Mouse (Mus musculus): Measurements from ENCODE around the gene Zfhx3. TPM values are rescaled to one million over a fixed set of nuclear protein-coding genes. Genes with fewer than 3 reads are reported as not detected.
A peak's percentile ranks its signal among the peaks of the same experiment; 100 is the strongest.
"Not testable (repeated sequence)": the region's sequence is repeated elsewhere in the genome, so short reads cannot be mapped to it uniquely, and the experiment has no call there.

Gene Zfhx3
- total RNA-seq (2022): 1 to 10 TPM; 7.9 to 9.2 (median 8.0) TPM

GRCm38 (mm10) chr8:107941922-107942694 lies at the start of gene Zfhx3:
Gene Zfhx3, plus strand, starts transcription at chr8:107942644.
- DNase-seq (ENCODE audit: low spot score in 2 of 2): no peak

DNA sequence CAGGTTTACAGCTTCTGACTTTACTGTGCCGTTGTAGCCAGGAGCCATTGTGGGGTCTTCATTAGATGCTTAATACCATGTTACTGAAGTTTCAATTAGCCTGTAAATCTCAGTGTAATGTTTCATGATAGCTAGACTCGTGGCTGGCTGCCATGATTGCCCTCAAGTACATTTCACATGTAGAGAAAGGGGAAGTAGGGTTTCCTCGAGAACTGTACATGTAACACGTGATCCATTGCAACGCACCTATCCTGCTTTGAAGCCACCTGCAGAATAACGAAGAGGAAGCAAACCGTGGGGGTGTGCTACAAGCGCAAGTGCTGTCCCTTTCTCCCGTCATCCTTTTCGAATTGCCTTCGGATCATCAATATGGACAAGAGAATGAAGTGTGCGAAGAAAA lies 23.5 kb upstream of the Zfhx3 start:
- no peak for DNase-seq (ENCODE audit: low spot score in 2 of 2)

DNA sequence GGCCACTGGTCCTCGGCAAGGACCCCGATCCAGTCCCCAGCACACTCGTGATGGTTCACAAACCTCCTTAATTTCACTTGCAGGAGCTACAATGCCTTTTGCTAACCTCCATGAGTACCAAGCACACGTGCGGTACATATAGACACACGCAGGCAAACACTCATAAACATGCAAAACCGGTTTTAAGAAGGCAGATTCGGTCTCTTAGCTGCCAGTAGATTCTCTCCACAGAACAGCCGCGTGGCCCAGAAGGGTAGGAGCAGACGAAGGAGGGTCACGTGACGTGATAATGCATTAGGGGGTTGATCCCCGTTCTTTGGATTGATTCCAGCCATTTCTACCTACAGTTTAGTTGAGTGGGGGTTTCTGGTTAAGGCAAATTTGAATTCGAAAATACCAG lies 16.3 kb upstream of the Zfhx3 start:
- DNase-seq (ENCODE audit: low spot score in 2 of 2): no peak

DNA sequence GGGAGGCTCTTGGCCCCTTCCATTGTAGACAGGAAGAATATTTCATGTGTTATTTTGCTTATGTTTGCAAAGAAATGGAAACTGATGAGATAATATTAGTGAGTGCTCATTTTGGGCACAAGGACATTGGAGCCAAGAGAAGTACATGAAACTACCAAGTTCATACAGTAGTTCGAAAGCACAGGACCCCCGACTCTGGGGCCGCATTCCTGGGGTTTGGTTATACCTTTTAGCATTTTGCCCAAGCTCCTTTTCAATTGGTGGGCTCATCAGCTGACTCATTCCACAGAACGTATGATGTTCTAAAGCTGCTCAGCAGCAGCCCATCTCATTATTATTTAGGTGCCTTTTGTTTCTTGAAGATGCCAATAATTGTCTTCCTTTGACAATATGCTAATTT lies 5.7 kb upstream of the Zfhx3 start:
- no peak for DNase-seq (ENCODE audit: low spot score in 2 of 2)

- DNase-seq (ENCODE audit: low spot score in 2 of 2): not testable (repeated sequence)
Observed at GRCm38 (mm10) chr8:107938231-107938630, 4.2 kb upstream of the Zfhx3 start.

DNA sequence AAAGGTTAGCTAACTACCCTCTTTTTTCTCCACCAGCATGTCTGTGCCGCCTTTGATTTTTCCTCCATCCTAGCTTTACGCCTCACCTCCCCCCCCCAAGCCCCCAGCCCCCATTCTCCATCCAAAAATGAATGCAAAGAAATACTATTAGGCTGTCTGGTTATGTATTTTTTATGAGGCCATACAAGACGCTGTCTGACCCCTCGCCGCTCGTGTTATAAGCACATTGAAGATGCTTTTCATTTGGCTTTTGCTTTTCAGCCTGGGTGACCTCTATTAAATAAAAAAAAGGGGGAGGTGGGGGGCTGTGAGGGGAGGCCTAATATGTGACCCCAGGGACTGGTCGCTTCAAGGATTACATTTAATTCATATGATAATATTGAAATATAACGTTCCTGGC lies 2.3 kb upstream of the Zfhx3 start:
- DNase-seq (ENCODE audit: low spot score in 2 of 2): no peak

DNA sequence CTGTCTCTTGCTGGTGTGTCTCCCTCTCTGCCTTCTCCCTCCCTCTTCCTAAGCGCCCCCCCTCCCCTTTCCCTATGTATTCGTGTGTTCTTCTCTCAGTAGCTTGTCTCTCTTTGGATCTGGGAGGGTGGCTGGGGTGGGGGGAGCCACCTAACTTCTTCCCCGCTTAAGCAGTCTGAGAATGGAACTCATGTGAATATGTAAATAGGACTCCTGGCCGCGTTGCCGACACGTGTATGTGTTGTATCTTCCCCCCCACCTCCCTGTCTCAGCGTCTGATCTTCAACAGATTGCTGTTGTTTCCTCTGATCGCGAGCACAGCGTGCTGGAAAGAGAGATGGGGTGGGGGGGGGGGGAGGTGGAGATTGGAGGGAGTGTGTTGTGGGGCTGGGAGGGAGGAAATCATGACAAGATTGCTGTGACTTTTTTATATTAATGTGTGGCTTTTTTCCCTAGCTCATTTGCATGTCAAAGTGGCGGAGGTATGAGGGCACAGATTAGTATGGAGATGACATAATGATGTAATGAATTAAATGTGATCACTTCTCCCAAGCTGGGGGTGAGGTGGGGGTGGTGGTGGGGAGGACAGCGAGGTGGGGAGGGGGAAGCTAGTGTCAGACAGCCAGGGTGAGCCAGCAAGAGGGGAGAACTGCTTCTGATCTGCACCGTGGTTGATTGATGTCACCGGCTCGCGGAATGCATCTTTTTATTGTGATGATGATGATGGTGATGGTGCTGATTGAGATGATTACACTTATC lies 487 bp downstream of the Zfhx3 start:
- DNase-seq (ENCODE audit: low spot score in 2 of 2): no peak

DNA sequence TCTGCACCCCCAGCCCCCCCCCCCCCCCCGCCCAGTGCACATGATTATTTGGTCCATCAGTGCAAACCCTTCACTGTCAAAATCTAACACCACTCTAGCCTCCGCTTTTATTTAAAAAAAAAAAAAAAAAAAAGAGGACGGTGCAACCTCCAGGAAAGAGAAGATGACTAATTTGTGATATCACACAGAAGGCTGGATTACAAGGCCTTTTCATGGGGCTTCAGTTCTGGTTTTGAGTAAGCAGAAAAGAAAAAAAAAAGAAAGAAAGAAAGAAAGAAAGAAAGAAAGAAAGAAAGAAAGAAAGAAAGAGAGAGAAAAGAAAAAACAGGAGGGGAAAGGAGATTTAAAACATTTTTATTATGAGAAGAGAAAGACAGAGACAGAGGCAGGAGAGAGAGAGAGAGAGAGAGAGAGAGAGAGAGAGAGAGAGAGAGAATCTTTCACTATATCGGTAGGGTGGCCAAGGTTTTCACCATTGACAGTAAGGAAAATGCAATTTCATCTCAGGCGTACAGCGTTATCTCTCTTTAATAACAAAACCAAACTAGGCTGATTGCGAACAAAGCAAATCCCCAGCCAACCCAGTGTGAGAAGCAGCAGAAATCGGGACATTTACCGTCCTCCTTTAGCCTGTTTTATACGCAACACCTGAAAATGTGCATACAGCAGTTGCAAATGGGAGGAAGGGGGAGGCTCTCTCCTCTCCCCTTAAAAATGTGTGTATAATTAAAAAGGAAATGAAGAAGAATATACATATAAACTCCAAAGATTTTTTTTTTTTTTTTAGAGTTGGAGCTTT lies 1.3 kb downstream of the Zfhx3 start:
- DNase-seq (ENCODE audit: low spot score in 2 of 2): no peak

DNA sequence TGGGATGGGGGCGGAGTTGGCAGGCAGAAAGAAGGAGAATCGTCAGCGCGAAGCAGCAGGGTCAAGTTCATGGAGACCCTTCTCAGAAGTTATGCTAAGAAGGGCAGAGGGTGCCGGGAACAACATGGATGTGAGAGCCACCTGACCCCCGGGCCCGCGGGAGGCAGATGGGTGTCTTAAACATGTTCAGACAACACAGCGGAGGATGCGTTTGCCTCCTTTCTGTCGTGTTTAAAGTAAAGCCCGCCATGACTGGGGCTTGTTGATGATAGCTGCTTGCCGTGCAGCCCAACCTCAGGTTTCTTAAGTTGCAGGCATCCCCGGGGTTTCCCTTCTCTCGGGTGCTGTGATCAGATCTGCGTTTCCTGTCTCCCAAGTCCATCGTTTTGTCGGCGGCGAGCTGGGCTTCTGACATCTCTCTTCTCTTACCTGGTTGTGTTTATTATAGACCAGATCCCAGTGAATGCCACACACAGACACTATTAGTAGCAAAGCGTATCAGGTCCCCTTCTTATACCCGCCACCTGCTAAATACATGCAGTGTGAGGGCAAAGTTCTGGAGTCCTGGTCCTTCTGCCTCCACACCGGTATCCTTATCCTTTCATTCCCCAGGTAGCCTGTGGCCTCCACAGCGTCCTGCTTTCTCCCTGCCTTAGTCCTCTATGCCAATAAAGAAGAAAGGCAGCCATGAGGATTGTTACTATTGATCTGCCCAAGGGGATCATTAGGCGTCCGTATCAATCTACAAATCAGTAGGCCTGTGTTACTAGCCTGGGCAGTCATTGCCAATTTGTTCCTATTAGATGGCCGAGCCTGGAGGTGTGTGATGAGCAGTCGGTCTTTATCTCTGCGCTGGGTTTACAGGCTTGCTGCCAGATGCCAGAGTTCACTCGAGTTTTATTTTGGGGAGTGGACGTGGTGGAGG lies 2.5 kb downstream of the Zfhx3 start:
- DNase-seq (ENCODE audit: low spot score in 2 of 2): no peak

- DNase-seq (ENCODE audit: low spot score in 2 of 2): no peak
Observed at GRCm38 (mm10) chr8:107946888-107947287, 4.4 kb downstream of the Zfhx3 start.

DNA sequence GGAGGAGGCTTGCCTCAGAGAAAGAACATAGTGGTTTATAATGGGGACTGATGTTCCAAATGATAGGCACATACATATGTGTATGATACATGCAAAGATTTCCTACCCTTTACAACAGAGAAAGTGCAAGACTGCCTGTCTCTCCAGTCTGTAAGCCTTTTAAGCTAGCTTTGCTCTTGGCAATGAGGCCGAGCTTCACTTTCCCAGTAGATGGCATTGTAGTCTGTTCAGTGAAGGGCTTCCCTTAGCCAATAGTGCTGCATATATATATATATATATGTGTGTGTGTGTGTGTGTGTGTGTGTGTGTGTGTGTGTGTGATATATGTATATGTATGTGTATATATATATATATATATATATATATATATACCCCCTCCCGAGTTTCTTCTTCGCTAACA lies 13.4 kb downstream of the Zfhx3 start:
- no peak for DNase-seq (ENCODE audit: low spot score in 2 of 2)

DNA sequence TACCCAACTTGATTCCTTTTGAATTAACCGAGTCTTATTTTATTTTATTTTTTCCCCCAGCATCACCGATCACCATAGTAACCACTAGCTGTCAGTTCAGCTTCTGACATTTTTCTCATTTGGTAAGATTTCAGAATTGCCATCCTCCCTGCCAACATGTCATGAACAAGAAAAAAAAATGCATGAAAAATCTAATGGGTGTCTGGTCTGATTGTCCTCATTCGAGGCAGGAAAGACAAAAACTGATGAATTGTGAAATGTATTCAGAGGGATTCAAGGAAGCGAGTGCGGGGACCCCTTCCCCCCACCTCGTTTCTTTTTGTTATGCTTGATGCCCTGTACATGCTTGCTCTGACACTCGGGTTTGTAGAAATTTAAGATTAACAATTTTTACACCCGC lies 15.1 kb downstream of the Zfhx3 start:
- DNase-seq (ENCODE audit: low spot score in 2 of 2): no peak

DNA sequence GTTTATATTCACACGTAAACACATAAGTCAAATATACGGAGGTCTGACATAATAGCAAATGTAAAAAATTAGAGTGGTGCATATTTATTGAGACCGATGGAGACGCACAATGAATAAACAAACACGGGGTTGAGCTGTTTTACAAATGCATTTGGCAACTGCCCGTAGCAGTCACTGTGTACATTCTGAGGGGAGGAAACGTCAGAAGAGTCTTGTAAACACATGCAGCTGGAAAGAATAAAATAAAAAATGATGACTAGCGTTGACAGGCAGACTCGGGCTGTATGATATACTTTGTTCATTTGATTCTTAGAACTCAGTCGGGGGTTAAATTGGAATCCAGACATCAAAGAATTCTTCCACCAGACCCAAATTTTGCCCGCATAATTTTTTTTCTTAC lies 18.0 kb downstream of the Zfhx3 start:
- no peak for DNase-seq (ENCODE audit: low spot score in 2 of 2)

GRCm38 (mm10) chr8:107960878-107961277 lies 18.4 kb downstream of the Zfhx3 start:
- no peak for DNase-seq (ENCODE audit: low spot score in 2 of 2)

GRCm38 (mm10) chr8:107972198-107972597 lies 29.8 kb downstream of the Zfhx3 start:
- no peak for DNase-seq (ENCODE audit: low spot score in 2 of 2)

DNA sequence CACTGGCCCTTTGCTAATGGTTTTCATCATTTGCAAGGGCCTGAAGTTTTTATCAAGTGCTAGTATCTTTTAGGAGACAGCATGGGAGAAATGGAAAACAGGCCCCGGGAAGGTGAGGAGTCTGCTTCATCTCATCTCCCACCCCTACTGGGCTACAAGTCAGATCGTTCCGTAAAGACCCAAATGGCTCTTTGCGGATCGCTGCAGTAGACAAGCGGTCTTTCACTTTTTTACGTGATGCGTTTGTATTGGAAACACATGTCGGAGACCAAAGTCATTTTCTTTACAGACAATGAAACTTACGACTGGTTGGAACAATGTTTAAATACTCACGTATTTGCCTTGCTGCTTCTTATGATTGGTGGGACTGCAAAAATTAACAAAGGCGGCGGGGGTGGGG lies 32.0 kb downstream of the Zfhx3 start:
- DNase-seq (ENCODE audit: low spot score in 2 of 2): no peak

- no peak for DNase-seq (ENCODE audit: low spot score in 2 of 2)
Observed at GRCm38 (mm10) chr8:107978247-107978646, 35.8 kb downstream of the Zfhx3 start.

DNA sequence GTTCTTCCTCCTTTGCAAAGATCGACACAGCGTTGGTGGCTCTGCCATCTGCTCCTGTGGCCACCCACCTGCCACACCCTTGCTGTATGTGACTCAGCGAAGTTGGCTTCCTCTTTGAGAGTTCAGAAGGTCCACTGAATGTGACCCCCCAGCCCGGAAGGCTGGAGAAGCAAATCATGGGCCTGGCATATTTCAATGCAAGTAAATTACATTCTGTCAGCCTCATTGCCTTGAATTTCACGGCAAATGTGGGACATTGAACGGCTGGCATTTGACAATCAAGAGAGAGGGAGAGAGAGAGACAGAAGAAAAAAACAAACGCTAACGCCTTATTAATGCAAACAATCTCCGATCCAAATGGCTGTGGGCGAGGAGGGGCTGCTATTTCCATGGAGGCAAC lies 38.2 kb downstream of the Zfhx3 start:
- DNase-seq (ENCODE audit: low spot score in 2 of 2): peak; percentile 8 to 13

DNA sequence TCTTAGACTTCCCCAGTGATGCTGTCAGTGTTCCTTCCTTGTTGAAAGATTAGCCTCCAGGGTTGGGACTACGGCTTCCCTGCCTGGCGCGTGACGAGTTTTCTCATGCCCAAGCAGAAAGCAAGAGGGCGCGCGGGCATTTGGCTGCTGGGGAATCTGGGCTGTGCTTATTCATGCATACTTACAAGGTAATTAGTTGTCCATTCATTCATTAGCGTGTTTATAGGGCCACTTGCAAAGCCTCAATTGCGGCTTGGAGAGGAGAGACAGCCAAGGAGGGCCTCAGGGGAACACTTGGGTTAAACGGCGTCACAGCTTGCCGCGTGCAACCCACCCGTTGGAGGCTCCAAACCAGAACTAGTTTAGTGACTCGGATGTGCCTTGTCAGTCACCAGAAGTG lies 44.2 kb downstream of the Zfhx3 start:
- peak; percentile 9 to 16 for DNase-seq (ENCODE audit: low spot score in 2 of 2)

DNA sequence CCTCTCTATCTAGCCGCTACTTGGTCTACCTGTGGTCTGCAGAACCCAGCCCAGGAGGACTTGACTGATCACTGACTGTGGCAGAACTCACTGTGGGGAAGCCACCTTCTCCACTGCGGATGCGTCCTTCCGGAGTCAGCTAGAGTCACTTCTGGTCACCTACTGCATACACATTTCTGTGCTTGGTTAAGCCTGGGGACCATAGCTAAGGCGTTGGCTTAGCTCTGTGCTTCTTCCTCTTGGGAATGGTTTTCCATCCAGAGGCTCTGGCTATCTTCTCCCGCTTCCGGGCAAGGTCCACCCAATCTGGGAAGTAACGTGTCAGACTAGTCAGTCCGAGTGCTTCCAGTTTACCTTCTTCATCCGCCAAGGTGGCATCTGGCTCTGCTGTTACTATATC lies 56.4 kb downstream of the Zfhx3 start:
- no peak for DNase-seq (ENCODE audit: low spot score in 2 of 2)

- peak; percentile 6 to 15 for DNase-seq (ENCODE audit: low spot score in 2 of 2)
Observed at GRCm38 (mm10) chr8:108011516-108011915, 69.1 kb downstream of the Zfhx3 start.
